Mouse (Mus musculus) hindbrain, embryonic 10.5 days (tissue): ENCODE results near the gene Mtfr2. TPM values are rescaled to one million over a fixed set of nuclear protein-coding genes. Genes with fewer than 3 reads are reported as not detected.
A peak's percentile ranks its signal among the peaks of the same experiment; 100 is the strongest.

Experiments
- DNase-seq: peaks from one replicate; pipeline ENCODE4 v3.0.0-alpha.2; 2017; ENCODE audit warnings: low spot score
- H3K27ac ChIP-seq: fragments of 300-500 bp; sonication (generic); 2 replicates; pipeline ENCODE4 v1.5.1; 2016; ENCODE audit warnings: mild to moderate bottlenecking, moderate library complexity
- H3K27me3 ChIP-seq: fragments of 300-500 bp; sonication (generic); 2 replicates; pipeline ENCODE4 v1.6.1; 2016; ENCODE audit warnings: mild to moderate bottlenecking; ENCODE audit not compliant: poor library complexity, insufficient read depth, severe bottlenecking
- H3K36me3 ChIP-seq: fragments of 300-500 bp; sonication (generic); 2 replicates; pipeline ENCODE4 v1.6.1; 2016; ENCODE audit warnings: mild to moderate bottlenecking, moderate library complexity
- H3K4me1 ChIP-seq: fragments of 300-500 bp; sonication (generic); replicated peaks from 2 replicates; pipeline ENCODE4 v1.6.1; 2016; ENCODE audit warnings: mild to moderate bottlenecking
- H3K4me3 ChIP-seq: fragments of 300-500 bp; sonication (generic); 2 replicates; pipeline ENCODE4 v1.5.1; 2016; ENCODE audit warnings: mild to moderate bottlenecking, moderate library complexity
- H3K9me3 ChIP-seq: fragments of 300-500 bp; sonication (generic); 2 replicates; pipeline ENCODE4 v1.6.1; 2016; ENCODE audit warnings: mild to moderate bottlenecking, moderate library complexity
- WGBS: fragments of 180-500 bp; shearing (Covaris S2); methylation state at CpG from one replicate; pipeline ENCODE4 v1.1.7; 2016; 5-methylcytosine and 5-hydroxymethylcytosine counted together
- polyA plus RNA-seq: library from polyadenylated mRNA; unstranded; fragments of >200 nt; fragmentation: Nextera tagmentation; extraction: Ambion mirVana; gene quantifications from 2 replicates; pipeline ENCODE4 v1.2.1, GENCODE M21; 2016

Mtfr2 gene
- polyA plus RNA-seq, 1 experiment from 2014 or later = 2.7 TPM

DNA sequence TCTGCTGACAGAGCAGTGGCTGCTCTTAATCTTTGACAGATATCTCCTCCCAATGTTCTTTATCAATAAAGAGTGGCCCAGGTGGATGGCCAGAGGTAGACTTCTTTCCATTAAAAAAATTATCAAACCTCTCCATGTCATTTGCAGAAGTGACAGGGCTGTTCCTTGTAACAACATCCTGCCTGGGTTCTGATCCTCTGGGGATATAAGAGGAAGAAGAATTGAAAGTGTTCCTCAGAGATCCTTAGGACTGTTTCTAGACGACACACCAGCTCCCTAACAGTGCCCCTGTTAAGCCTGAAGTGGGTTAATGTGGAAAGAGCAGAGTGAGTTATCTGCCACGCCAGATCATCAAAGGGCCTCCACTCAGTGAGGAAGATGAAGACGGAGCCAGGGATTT is 43.0 kb downstream of the Mtfr2 start:
- H3K27me3 ChIP-seq = no peaks in the 10 kb centered on the region
- H3K27ac ChIP-seq = no peak overlapping the region
- no peaks in the 10 kb centered on the region for H3K9me3 ChIP-seq
- H3K4me3 ChIP-seq = no peak overlapping the region
- H3K4me1 ChIP-seq = no peaks in the 10 kb centered on the region
- H3K36me3 ChIP-seq = no peaks in the 10 kb centered on the region
- no peak for DNase-seq
- 76% methylated on average over 3 of the region's 3 CpGs for WGBS

DNA sequence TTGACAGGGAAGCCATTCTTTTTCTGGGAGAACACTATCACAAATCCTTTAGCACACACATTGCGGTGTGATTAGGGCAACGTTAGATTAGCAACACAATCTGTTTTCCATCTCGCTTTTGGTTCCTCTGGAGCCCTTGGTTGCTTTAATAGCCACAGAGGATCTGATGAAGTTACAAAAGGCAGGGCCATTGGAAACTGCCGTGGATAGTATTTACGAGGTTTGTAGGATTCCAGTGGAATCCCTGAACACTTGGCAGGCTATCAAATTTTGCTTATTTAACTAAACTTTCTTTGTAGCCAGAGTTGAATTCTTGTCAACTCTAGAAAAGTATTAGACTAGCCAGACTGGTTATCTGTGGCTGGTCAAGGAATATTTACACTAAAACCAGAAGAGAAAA is 47.2 kb downstream of the Mtfr2 start:
- WGBS = 85% methylated on average over 5 of the region's 5 CpGs
- Histone ChIP-seq H3K27ac (no peak overlapping the region), H3K4me3 (no peak overlapping the region), H3K4me1 (no peaks in the 10 kb centered on the region), H3K9me3 (no peaks in the 10 kb centered on the region), H3K36me3 (no peaks in the 10 kb centered on the region), H3K27me3 (no peaks in the 10 kb centered on the region)
- no peak for DNase-seq

DNA sequence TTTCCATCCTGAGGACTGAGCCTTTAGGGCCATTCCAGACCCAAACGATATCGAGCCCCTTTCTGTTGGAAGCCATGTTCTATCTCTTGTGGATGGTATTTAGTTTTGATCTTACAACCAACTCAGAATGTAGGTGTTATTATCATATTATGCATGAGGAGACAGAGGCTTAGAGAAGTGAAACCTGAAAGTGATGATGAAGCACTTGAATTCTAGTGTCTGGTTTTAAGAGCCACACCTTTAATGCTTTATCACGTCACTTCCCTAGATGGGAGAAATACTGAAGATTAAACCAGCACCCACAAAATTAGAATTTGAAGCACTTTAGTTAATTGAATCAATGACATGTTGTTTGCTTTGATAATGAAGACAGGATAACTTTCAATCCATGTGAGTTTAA is 48.2 kb downstream of the Mtfr2 start:
- H3K4me1 ChIP-seq = no peaks in the 10 kb centered on the region; the same call in 1 of the 2 replicates
- no peaks in the 10 kb centered on the region for H3K27me3 ChIP-seq
- WGBS = 98% methylated on average over 3 of the region's 3 CpGs
- H3K27ac ChIP-seq = no peak overlapping the region
- DNase-seq = no peak
- no peaks in the 10 kb centered on the region for H3K36me3 ChIP-seq
- H3K9me3 ChIP-seq = no peaks in the 10 kb centered on the region
- H3K4me3 ChIP-seq = no peak overlapping the region

DNA sequence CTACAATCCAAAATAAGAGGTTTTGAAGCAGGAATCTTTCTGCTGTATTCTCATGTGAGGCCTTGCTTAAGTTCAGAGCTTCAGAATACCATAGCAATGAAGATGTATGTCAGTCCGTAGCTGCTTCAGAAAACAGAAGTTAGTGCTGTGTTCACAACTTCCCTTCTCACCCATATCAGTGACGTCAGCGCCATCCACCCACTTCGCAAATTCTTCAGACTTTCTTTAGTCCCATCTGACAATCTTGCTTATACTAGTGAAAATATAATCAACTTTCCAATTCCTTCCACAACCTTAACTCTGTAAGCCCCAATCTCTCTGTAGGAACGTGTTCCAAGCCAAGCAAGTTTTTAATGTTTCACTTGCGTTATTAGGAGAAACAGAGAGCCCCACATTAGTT is 50.7 kb downstream of the Mtfr2 start:
- H3K27me3 ChIP-seq = no peaks in the 10 kb centered on the region
- no peak overlapping the region for H3K27ac ChIP-seq
- DNase-seq = no peak
- H3K36me3 ChIP-seq = no peaks in the 10 kb centered on the region
- H3K4me3 ChIP-seq = no peak overlapping the region
- no peaks in the 10 kb centered on the region; the same call in 1 of the 2 replicates for H3K4me1 ChIP-seq
- WGBS = 89% methylated on average over 6 of the region's 6 CpGs
- H3K9me3 ChIP-seq = no peaks in the 10 kb centered on the region

DNA sequence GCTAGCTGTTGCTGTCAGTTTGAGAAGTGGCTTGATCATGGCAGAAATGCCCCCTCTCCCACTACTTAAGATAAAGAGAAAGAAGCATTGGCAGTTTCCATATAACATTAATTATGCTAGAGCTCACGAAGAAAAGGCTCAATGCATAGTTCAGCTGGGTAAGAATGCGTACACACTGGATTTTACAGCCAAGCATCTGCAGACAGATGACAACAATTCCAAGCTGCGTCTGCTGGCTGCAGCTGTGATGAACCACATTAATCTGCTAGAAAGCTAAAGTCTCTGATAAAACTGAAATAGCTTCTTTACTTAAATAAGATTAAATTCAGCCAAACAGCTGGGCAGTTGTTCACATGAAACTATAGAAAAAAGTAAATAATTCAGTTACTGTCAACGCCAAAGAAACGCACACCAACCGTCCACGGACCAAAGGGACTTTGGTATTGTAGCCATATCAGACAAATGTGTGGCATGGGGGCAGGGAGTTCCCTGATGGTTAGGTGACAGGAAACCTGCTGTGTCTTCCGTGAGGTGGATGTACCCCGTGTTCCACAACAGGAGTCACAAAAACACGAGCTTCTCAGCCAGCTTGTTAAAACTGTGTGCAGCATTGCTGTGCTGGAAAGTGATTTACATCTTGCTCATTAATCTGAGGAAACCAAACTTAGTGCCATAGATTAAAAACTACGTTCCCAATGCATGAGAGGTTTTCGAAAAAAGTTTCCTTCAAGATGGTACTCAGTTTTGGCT is 51.2 kb downstream of the Mtfr2 start:
- Histone ChIP-seq H3K27ac (no peak overlapping the region), H3K27me3 (no peaks in the 10 kb centered on the region), H3K4me1 (no peaks in the 10 kb centered on the region; the same call in 1 of the 2 replicates), H3K36me3 (no peaks in the 10 kb centered on the region), H3K9me3 (no peaks in the 10 kb centered on the region), H3K4me3 (no peak overlapping the region)
- DNase-seq = no peak
- 87% methylated on average over 12 of the region's 12 CpGs for WGBS

DNA sequence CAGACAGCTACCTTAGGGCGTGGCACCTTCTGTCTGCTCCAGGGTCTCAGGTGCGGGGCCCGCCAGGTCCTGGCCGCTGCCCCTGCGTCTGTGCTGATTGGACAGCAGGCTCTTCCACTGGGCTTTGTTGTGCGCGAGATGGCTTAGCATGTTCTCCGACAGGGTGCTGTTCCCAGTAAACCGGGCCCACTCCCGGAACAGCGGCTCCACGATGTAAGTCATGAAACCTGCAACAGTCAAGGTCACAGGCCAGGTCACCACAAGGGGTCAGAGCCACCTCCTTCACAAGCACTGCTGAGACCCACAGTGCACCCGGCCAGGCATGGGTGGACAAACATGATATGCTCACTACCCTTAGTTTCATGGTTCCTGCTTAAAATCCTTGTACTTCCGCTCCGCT is 52.8 kb downstream of the Mtfr2 start:
- Histone ChIP-seq H3K27me3 (no peaks in the 10 kb centered on the region), H3K27ac (no peak overlapping the region), H3K9me3 (no peaks in the 10 kb centered on the region), H3K4me1 (no peaks in the 10 kb centered on the region; the same call in 1 of the 2 replicates), H3K36me3 (no peaks in the 10 kb centered on the region), H3K4me3 (peak overlapping the region; percentile 6; the same call in 1 of the 2 replicates)
- 72% methylated on average over 15 of the region's 15 CpGs for WGBS
- DNase-seq = no peak

DNA sequence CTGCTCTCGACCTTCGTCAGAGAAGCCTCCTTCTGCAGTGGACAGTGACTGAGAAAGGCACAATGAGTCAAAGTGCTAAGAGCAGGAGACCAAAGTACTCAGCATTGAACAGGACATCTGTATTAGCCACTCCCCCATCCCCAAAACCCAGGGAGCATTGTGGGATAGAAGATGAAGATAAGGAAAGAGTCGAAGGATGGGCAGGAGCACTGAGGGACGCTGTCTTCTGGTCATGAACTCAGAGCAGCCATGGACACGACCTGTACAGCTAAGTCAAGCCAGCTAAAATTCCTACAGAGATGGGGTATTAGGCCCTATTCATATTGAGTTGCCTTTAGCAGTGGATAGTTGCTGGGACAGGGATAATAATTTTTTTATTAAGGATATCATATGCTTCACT is 55.4 kb downstream of the Mtfr2 start:
- Histone ChIP-seq H3K4me1 (no peaks in the 10 kb centered on the region; the same call in 1 of the 2 replicates), H3K4me3 (no peak overlapping the region), H3K9me3 (no peaks in the 10 kb centered on the region), H3K27me3 (no peaks in the 10 kb centered on the region), H3K36me3 (no peaks in the 10 kb centered on the region), H3K27ac (no peak overlapping the region)
- no peak for DNase-seq
- 86% methylated on average over 5 of the region's 5 CpGs for WGBS

DNA sequence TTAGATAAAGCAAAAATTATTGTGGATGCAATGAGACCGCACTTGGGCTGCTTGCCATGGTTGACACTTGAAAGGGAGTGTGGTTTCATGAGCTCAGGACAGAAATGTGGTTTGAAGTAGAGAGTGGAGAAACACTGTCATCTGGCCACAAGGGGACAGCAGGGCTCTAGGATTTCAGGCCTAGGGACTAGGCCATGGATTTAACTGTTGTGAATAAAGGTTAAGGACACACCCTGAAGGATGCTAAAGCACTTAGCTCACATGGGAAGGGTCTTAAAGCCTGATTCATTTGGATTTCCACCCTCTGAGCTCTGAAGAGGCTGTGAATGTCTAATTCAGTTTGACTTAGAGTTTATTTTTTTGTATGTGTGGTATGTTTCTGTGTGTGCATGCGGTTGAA is 57.9 kb downstream of the Mtfr2 start:
- Histone ChIP-seq H3K27me3 (no peaks in the 10 kb centered on the region), H3K27ac (no peak overlapping the region), H3K9me3 (no peaks in the 10 kb centered on the region), H3K4me3 (no peak overlapping the region), H3K36me3 (no peaks in the 10 kb centered on the region), H3K4me1 (no peaks in the 10 kb centered on the region; the same call in 1 of the 2 replicates)
- WGBS = 89% methylated on average over 2 of the region's 2 CpGs
- DNase-seq = peak; percentile 18

DNA sequence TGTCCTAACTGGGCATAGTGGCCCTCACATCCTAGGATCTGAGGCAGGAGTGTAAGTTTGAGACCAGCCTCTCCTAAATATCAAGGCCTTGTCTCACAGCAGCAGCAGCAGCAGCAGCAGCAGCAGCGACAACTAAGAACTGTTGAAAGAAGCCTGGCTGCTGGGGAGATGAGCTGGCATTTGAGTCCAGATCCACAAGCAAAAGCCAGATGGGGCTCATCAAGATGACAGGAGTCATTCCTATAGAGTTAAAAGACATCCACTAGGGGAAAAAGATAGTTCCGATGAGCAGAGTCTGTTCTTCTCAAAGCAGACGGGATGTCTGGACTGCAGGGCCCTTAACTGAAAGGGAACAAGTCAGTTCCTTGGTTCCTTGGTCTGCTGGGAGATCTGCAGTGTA is 60.8 kb downstream of the Mtfr2 start:
- no peak overlapping the region for H3K4me3 ChIP-seq
- no peak for DNase-seq
- no peaks in the 10 kb centered on the region for H3K4me1 ChIP-seq
- H3K27ac ChIP-seq = no peak overlapping the region
- 75% methylated on average over 3 of the region's 3 CpGs for WGBS
- H3K9me3 ChIP-seq = no peaks in the 10 kb centered on the region
- no peaks in the 10 kb centered on the region for H3K27me3 ChIP-seq
- H3K36me3 ChIP-seq = no peaks in the 10 kb centered on the region

DNA sequence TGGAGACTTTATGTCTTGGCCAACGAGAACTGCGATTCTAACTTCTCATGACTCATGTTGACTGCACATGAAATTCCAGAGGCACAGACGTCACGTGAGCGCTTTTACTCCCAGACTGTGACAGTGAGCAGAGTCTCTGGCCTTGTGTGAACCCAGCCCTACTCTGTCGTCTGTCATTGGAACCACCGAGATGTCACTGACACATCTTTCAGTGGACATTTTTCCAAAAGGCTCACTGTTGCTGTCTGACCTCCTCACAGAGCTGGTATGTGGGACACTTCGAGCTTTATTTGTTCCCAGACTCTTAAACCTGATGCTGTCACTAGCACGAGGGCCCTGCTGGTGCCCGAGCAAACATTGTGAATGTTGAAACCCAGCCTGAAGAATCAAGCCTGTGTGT is 61.6 kb downstream of the Mtfr2 start:
- DNase-seq = no peak
- 86% methylated on average over 10 of the region's 10 CpGs for WGBS

More for the DNA sequence above, 61.6 kb downstream of the Mtfr2 start:
- Histone ChIP-seq H3K36me3 (no peaks in the 10 kb centered on the region), H3K4me1 (no peaks in the 10 kb centered on the region), H3K9me3 (no peaks in the 10 kb centered on the region), H3K4me3 (no peak overlapping the region), H3K27me3 (no peaks in the 10 kb centered on the region), H3K27ac (no peak overlapping the region)

Other genes starting within 250 kb of the Mtfr2 start
- gene Map7, start 199.3 kb upstream of the Mtfr2 start, polyA plus RNA-seq = 8.9 and 10.0 TPM in 2 replicates
- gene Bclaf1, start 35.3 kb upstream of the Mtfr2 start, polyA plus RNA-seq = 124 and 155 TPM in 2 replicates